Mouse (Mus musculus): ENCODE measurements at regions not wholly inside any gene's neighbourhood (a gene's known extent, or its start where the extent isn't known, plus 50 kb on each side); places are given as distances from the start of the nearest gene placed in this dataset.

GRCm38 (mm10) chr11:34932191-34932590, 98.8 kb upstream of the Spdl1 start:
- no peak overlapping the region for H3K4me3 ChIP-seq (ENCODE audit: insufficient read depth, low read depth, low read length)
- no peak overlapping the region for H3K9ac ChIP-seq (ENCODE audit: low read depth, low read length)
- TF ChIP-seq CTCF (IDR thresholded peaks at IDR 0.05; ENCODE audit: low read depth, low read length), result no peak
- TF ChIP-seq POLR2A (IDR thresholded peaks at IDR 0.05; ENCODE audit: extremely low read depth, insufficient read depth, low read length), result no peak
- no peaks in the 10 kb centered on the region for H3K27me3 ChIP-seq (ENCODE audit: control insufficient read depth, insufficient read depth, low read length)
- H3K79me2 ChIP-seq (ENCODE audit: control insufficient read depth, insufficient read depth, low read length), result no peaks in the 10 kb centered on the region
- no peak for DNase-seq (ENCODE audit: extremely low read depth, low read depth, low spot score)
- H3K4me1 ChIP-seq (ENCODE audit: control insufficient read depth, insufficient read depth, low read length), result no peaks in the 10 kb centered on the region
- no peak overlapping the region for H3K27ac ChIP-seq (replicated peaks; ENCODE audit: insufficient read depth, low read depth, low read length)
- no peaks in the 10 kb centered on the region for H3K36me3 ChIP-seq (ENCODE audit: control insufficient read depth, insufficient read depth, low read length)

- DNase-seq (ENCODE audit: extremely low read depth, low read depth, low spot score), result no peak
- no peak overlapping the region for H3K27ac ChIP-seq (replicated peaks; ENCODE audit: insufficient read depth, low read depth, low read length)
- no peaks in the 10 kb centered on the region for H3K79me2 ChIP-seq (ENCODE audit: control insufficient read depth, insufficient read depth, low read length)
- 80% methylated on average over 1 of the region's 1 CpGs for whole genome bisulfite sequencing
- H3K36me3 ChIP-seq (ENCODE audit: control insufficient read depth, insufficient read depth, low read length), result no peaks in the 10 kb centered on the region
- no peak for TF ChIP-seq POLR2A (IDR thresholded peaks at IDR 0.05; ENCODE audit: extremely low read depth, insufficient read depth, low read length)
- no peak for TF ChIP-seq CTCF (IDR thresholded peaks at IDR 0.05; ENCODE audit: low read depth, low read length)
- H3K9ac ChIP-seq (ENCODE audit: low read depth, low read length), result no peak overlapping the region
- no peaks in the 10 kb centered on the region for H3K4me1 ChIP-seq (ENCODE audit: control insufficient read depth, insufficient read depth, low read length)
- H3K4me3 ChIP-seq (ENCODE audit: insufficient read depth, low read depth, low read length), result no peak overlapping the region
- H3K27me3 ChIP-seq (ENCODE audit: control insufficient read depth, insufficient read depth, low read length), result no peaks in the 10 kb centered on the region
Observed at GRCm38 (mm10) chr11:34917175-34917574, 83.7 kb upstream of the Spdl1 start.

DNA sequence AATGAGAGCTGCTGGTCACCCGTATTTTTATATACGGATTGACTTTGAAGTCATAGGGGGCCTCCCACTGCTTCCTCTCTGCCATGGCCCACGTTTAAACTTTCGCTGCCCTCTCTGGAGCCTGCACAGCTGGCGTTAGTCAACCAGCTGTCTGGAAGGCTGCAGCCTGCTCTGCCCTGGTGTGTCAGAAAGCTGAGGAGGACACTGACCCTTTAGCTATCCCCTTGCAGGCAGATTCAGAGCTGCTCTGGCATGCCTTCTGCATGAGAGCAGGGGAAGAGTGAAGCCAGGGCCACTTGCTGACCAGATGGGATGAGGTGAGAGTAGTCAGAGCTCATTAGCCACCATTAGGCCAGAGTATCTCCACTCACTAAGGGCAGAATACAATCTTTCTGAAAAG, 76.4 kb upstream of the Spdl1 start:
- Histone ChIP-seq H3K79me2 (ENCODE audit: control insufficient read depth, insufficient read depth, low read length) (no peaks in the 10 kb centered on the region), H3K27ac (replicated peaks; ENCODE audit: insufficient read depth, low read depth, low read length) (no peak overlapping the region), H3K36me3 (ENCODE audit: control insufficient read depth, insufficient read depth, low read length) (no peaks in the 10 kb centered on the region), H3K9ac (ENCODE audit: low read depth, low read length) (no peak overlapping the region), H3K4me1 (ENCODE audit: control insufficient read depth, insufficient read depth, low read length) (no peaks in the 10 kb centered on the region), H3K4me3 (ENCODE audit: insufficient read depth, low read depth, low read length) (no peak overlapping the region), H3K27me3 (ENCODE audit: control insufficient read depth, insufficient read depth, low read length) (no peaks in the 10 kb centered on the region)
- 64% methylated on average over 5 of the region's 5 CpGs for WGBS
- TF ChIP-seq CTCF (IDR thresholded peaks at IDR 0.05; ENCODE audit: low read depth, low read length) (no peak), POLR2A (IDR thresholded peaks at IDR 0.05; ENCODE audit: extremely low read depth, insufficient read depth, low read length) (no peak)
- peak; percentile 11 for DNase-seq (ENCODE audit: extremely low read depth, low read depth, low spot score)

DNA sequence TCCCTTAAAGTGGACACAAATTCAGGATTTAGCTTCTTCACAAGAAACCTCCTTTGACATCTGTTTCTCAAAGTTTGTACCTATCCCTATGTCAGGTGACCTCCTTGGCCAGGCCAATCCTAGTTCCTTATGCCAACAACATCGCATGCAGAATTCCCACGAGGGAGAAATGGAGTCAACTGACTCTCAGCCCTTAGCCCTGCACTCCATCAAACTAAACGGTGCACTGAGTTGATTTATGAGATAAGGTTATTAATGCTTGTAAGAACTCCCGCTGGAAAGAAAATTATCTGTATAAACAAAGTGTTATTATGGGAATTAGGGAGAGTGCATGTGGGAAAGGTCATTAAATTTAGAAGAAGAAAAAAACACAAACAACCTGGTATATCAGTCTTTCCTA, 70.8 kb upstream of the Spdl1 start:
- H3K4me1 ChIP-seq (ENCODE audit: control insufficient read depth, insufficient read depth, low read length), result no peaks in the 10 kb centered on the region
- no peak for DNase-seq (ENCODE audit: extremely low read depth, low read depth, low spot score)
- H3K36me3 ChIP-seq (ENCODE audit: control insufficient read depth, insufficient read depth, low read length), result no peaks in the 10 kb centered on the region
- TF ChIP-seq POLR2A (IDR thresholded peaks at IDR 0.05; ENCODE audit: extremely low read depth, insufficient read depth, low read length) (no peak), CTCF (IDR thresholded peaks at IDR 0.05; ENCODE audit: low read depth, low read length) (no peak)
- H3K4me3 ChIP-seq (ENCODE audit: insufficient read depth, low read depth, low read length), result no peak overlapping the region
- 77% methylated on average over 4 of the region's 4 CpGs for WGBS
- H3K27me3 ChIP-seq (ENCODE audit: control insufficient read depth, insufficient read depth, low read length), result no peaks in the 10 kb centered on the region
- H3K27ac ChIP-seq (replicated peaks; ENCODE audit: insufficient read depth, low read depth, low read length), result no peak overlapping the region
- no peaks in the 10 kb centered on the region for H3K79me2 ChIP-seq (ENCODE audit: control insufficient read depth, insufficient read depth, low read length)
- H3K9ac ChIP-seq (ENCODE audit: low read depth, low read length), result no peak overlapping the region

GRCm38 (mm10) chr11:34899400-34899799, 66.0 kb upstream of the Spdl1 start:
- H3K27me3 ChIP-seq (ENCODE audit: control insufficient read depth, insufficient read depth, low read length), result no peaks in the 10 kb centered on the region
- no peak overlapping the region for H3K27ac ChIP-seq (replicated peaks; ENCODE audit: insufficient read depth, low read depth, low read length)
- no peak overlapping the region for H3K9ac ChIP-seq (ENCODE audit: low read depth, low read length)
- H3K79me2 ChIP-seq (ENCODE audit: control insufficient read depth, insufficient read depth, low read length), result no peaks in the 10 kb centered on the region
- TF ChIP-seq CTCF (IDR thresholded peaks at IDR 0.05; ENCODE audit: low read depth, low read length) (no peak), POLR2A (IDR thresholded peaks at IDR 0.05; ENCODE audit: extremely low read depth, insufficient read depth, low read length) (no peak)
- WGBS, result 63% methylated on average over 3 of the region's 3 CpGs
- no peak overlapping the region for H3K4me3 ChIP-seq (ENCODE audit: insufficient read depth, low read depth, low read length)
- DNase-seq (ENCODE audit: extremely low read depth, low read depth, low spot score), result no peak
- H3K36me3 ChIP-seq (ENCODE audit: control insufficient read depth, insufficient read depth, low read length), result no peaks in the 10 kb centered on the region
- no peaks in the 10 kb centered on the region for H3K4me1 ChIP-seq (ENCODE audit: control insufficient read depth, insufficient read depth, low read length)

DNA sequence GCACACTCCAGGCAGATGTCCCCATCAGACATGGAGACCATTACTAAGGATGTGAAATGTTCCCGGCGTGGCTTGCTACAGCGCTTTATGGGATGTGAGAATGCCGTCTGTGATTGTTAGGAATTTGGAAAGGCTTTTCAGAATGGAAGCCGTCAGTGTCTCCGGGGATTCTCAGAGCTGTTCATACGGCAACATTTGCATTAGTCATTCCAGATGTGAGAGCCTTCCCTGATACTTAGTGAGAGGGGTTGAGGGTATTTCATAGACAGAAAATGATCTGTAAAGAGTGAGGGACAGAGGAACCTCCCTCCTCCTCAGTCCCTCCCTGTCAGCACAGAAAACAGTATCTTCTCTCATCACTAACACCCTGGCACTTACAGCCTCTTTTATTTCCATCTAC, 62.2 kb upstream of the Spdl1 start:
- TF ChIP-seq POLR2A (IDR thresholded peaks at IDR 0.05; ENCODE audit: extremely low read depth, insufficient read depth, low read length) (no peak), CTCF (IDR thresholded peaks at IDR 0.05; ENCODE audit: low read depth, low read length) (no peak)
- H3K27ac ChIP-seq (replicated peaks; ENCODE audit: insufficient read depth, low read depth, low read length), result no peak overlapping the region
- H3K27me3 ChIP-seq (ENCODE audit: control insufficient read depth, insufficient read depth, low read length), result no peaks in the 10 kb centered on the region
- H3K4me1 ChIP-seq (ENCODE audit: control insufficient read depth, insufficient read depth, low read length), result no peaks in the 10 kb centered on the region
- 94% methylated on average over 7 of the region's 7 CpGs for WGBS
- H3K4me3 ChIP-seq (ENCODE audit: insufficient read depth, low read depth, low read length), result no peak overlapping the region
- no peak overlapping the region for H3K9ac ChIP-seq (ENCODE audit: low read depth, low read length)
- no peaks in the 10 kb centered on the region for H3K79me2 ChIP-seq (ENCODE audit: control insufficient read depth, insufficient read depth, low read length)
- no peaks in the 10 kb centered on the region for H3K36me3 ChIP-seq (ENCODE audit: control insufficient read depth, insufficient read depth, low read length)
- DNase-seq (ENCODE audit: extremely low read depth, low read depth, low spot score), result no peak
